Mouse (Mus musculus) embryonic fibroblast, embryonic 13.5 days (primary cell): ENCODE data around the gene Flvcr1. TPM values are rescaled to one million over a fixed set of nuclear protein-coding genes. Genes with fewer than 3 reads are reported as not detected.

Experiments used
- H3K27ac ChIP-seq: 2 replicates; pipeline ENCODE4 v1.5.1; 2012; ENCODE audit warnings: low read length, control low read depth, inconsistent platforms; ENCODE audit not compliant: insufficient read depth
- H3K4me1 ChIP-seq: 2 replicates; pipeline ENCODE4 v1.6.1; 2011; ENCODE audit warnings: low read length; ENCODE audit not compliant: control insufficient read depth, insufficient read depth
- H3K4me3 ChIP-seq: 2 replicates; pipeline ENCODE4 v1.5.1; 2011; ENCODE audit warnings: mild to moderate bottlenecking, control low read depth, low read length; ENCODE audit not compliant: insufficient read depth
- CTCF ChIP-seq: IDR thresholded peaks from 2 replicates; pipeline ENCODE4 v1.5.1; 2011; ENCODE audit warnings: mild to moderate bottlenecking, control low read depth, low read length, moderate library complexity, borderline replicate concordance; ENCODE audit not compliant: insufficient read depth
- POLR2A ChIP-seq: IDR thresholded peaks from 2 replicates; pipeline ENCODE4 v1.6.1; 2011; ENCODE audit warnings: low read depth, mild to moderate bottlenecking, control low read depth, low read length, moderate library complexity
- polyA plus RNA-seq: library from polyadenylated mRNA; stranded (reverse); fragments of >200 nt; gene quantifications from 2 replicates; pipeline ENCODE4 v1.2.4, GENCODE M21; 2011; ENCODE audit warnings: low read depth; ENCODE audit not compliant: missing spikeins, insufficient read length

Flvcr1 gene
- polyA plus RNA-seq, 1 experiment, result 9.4 TPM

DNA sequence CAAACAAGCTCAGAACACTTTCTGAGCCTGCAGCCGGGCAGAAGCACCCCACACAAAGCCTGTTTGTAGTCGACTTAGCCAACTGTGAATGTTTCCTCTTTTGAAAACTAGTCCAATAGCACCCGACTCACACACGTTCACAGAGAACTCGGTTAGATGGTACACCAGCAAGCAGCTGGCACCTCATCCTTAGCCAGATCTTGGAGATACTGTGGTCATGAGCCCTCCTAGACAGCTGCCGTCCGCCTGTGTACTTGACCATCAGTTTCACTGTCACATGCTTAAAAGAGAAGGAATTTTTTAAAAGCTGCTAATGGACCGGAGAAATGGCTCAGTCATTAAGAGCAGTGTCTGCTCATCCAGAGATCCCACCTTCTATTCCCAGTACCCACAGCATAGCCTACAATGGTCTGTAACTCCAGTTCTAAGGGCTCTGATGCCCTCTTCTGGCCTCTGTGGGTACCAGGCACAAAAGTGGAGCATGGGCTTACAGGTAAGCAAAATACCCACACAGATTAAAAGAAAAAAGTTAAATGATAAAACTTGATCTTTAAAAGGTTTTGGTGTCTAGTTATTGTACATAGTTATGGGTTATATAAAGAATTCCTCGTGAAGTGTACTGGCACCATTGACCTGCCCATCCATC is 36.4 kb downstream of the Flvcr1 start:
- TF ChIP-seq CTCF, result no peak
- TF ChIP-seq POLR2A, result no peak
- Histone ChIP-seq H3K27ac (no peak overlapping the region), H3K4me3 (no peak overlapping the region), H3K4me1 (no peaks in the 10 kb centered on the region)

DNA sequence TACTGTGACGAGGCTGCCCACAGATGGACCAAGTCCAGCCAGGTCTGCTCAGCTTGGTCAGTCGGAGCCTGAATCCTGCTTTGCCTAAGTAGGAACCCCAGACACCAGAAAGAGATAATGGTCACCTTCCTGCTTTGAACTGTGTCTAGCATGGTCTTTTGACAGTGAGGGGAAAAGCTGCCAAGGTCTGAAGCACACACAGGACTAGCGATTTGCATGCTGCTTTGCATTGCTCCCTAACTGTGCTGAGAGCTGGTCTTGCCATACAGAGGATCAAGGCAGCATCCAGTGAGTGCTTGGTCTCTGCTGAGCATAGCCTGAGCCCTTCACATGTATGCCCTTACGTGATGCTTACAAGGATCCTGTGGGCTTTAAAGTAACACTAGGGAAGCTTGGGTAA is 44.5 kb downstream of the Flvcr1 start:
- Histone ChIP-seq H3K27ac (no peak overlapping the region), H3K4me1 (peaks cover 7% of the 10 kb centered on the region), H3K4me3 (no peak overlapping the region)
- TF ChIP-seq POLR2A, result no peak
- no peak for TF ChIP-seq CTCF

- no peak overlapping the region for H3K27ac ChIP-seq
- TF ChIP-seq CTCF (no peak), POLR2A (no peak)
- H3K4me1 ChIP-seq, result peaks cover 7% of the 10 kb centered on the region
These were observed 45.5 kb downstream of the Flvcr1 start for GRCm38 (mm10) chr1:190980470-190980869.

DNA sequence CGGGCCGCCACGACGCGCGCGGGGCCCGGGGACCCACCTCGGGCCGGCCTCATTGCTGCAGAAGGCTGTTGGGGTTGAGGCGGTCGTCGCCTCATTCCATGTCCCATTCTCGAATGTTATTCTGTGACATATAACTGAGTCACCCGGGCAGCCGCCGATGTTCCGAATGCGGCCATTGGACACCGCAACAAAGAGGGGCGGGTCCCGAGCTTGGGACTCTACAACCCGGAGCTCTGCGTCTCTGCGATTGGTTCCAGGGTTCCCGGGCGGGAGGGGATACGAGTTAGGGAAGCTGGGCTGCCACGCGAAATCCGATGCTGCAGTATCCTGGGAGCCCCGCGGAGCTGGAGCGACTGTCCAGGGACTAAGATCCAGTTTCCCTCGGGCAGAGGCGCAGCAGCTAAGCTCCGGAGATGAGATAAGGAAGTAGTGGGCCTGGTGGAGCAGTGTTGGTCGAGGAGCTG is 46.8 kb downstream of the Flvcr1 start, which contains the start of gene Vash2:
Gene Vash2, minus strand, starts transcription at position 197 of the 464 bp plus-strand sequence.
- Histone ChIP-seq H3K4me3 (peak within 1 kb of the TSS; percentile 59), H3K27ac (peak within 1 kb of the TSS; percentile 44), H3K4me1 (peaks cover 7% of the 10 kb centered on the region)
- TF ChIP-seq CTCF, result no peak
- TF ChIP-seq POLR2A, result peak; percentile 81

More at GRCm38 (mm10) chr1:190980470-190980869, 45.5 kb downstream of the Flvcr1 start:
- no peak overlapping the region for H3K4me3 ChIP-seq

- H3K4me3 ChIP-seq, result peak overlapping the region; percentile 59
- TF ChIP-seq POLR2A, result no peak; the same call in 1 of the 2 replicates
- no peak for TF ChIP-seq CTCF
- H3K27ac ChIP-seq, result peak overlapping the region; percentile 29; the same call in 1 of the 2 replicates
- peaks cover 7% of the 10 kb centered on the region for H3K4me1 ChIP-seq
These were observed 47.4 kb downstream of the Flvcr1 start for GRCm38 (mm10) chr1:190978511-190979073.

DNA sequence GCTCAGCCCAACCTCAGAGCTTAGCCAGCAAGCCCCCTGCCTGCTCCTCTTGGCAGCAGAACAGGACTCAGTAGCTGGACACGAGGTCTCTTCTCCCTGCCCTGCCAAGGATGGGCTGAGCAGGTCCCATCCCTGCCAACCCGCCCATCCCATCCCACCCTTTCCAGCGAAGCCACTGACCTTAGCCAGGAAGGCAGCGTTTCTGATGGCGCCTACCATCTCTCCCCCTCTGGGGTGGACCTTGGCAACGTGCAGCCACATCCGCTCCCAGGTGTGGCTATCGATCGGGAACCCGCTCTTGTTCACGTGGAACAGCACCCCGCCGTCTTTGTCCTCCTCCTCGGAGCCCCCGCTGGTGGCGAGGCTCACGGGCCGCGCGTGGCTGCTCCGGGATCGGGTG is 48.0 kb downstream of the Flvcr1 start:
- no peak overlapping the region for H3K27ac ChIP-seq
- peak overlapping the region; percentile 59 for H3K4me3 ChIP-seq
- peaks cover 7% of the 10 kb centered on the region for H3K4me1 ChIP-seq
- TF ChIP-seq CTCF, result no peak
- TF ChIP-seq POLR2A, result no peak

GRCm38 (mm10) chr1:190976887-190977573 is 48.9 kb downstream of the Flvcr1 start:
- Histone ChIP-seq H3K4me1 (peaks cover 7% of the 10 kb centered on the region), H3K27ac (no peak overlapping the region), H3K4me3 (peak overlapping the region; percentile 8)
- TF ChIP-seq POLR2A (no peak), CTCF (no peak)

- H3K4me3 ChIP-seq, result no peak overlapping the region
These were observed 51.1 kb downstream of the Flvcr1 start for GRCm38 (mm10) chr1:190974833-190975232.

DNA sequence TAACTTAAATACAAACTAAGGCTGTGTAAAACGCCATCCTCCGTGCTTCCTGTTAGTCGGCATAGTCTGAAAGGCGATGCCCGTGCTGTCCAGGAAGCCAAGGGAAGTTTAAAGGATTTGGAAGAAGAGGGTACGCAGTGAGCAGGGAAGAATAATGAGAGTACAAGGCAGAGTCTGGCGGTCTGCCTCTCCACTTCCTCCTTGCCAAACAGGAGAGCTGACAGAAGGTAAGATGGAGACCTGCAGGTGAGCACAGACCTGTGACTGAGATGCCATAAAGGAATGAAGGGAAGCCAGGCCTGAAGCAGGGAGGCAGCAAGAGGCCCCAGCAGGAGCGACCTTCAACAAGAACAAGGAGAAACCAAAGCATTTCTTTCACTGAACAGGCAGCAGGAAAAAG is 51.8 kb downstream of the Flvcr1 start:
- no peak for TF ChIP-seq POLR2A
- TF ChIP-seq CTCF, result no peak
- Histone ChIP-seq H3K4me3 (no peak overlapping the region), H3K4me1 (peaks cover 7% of the 10 kb centered on the region)

More at GRCm38 (mm10) chr1:190974833-190975232, 51.1 kb downstream of the Flvcr1 start:
- no peak for TF ChIP-seq POLR2A
- Histone ChIP-seq H3K27ac (no peak overlapping the region), H3K4me1 (peaks cover 7% of the 10 kb centered on the region)

DNA sequence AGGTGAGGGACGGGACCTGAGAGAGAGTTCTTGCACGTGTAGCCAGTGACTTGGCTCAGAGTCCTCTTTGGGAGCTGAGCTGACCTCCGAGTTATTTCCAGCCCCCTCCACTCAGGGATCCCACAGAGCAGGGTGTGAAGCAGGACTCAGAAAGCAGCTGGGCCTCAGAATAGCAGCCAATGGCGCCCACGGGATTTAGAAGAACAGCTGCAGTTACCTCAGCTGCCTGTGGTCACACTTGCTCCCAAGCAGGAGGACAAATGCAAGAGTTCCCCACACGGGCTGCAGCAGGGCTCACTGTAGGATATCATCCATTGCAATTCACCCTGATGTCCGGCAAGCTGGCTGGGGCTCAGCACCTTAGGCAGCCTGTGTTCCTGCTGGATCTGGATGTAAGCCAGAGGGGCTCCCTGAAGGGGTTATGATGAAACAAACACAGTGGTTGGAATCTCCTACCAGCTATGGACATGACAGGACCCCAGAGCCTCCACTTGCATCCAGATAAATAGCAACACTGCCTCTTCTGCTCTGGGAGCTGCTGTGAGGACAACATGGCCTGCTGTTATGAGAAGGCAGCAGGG is 53.3 kb downstream of the Flvcr1 start:
- TF ChIP-seq CTCF (no peak), POLR2A (no peak)
- Histone ChIP-seq H3K27ac (no peak overlapping the region), H3K4me3 (no peak overlapping the region), H3K4me1 (peaks cover 7% of the 10 kb centered on the region)

More for the DNA sequence above, 51.8 kb downstream of the Flvcr1 start:
- H3K27ac ChIP-seq, result no peak overlapping the region
